Mouse (Mus musculus): ENCODE results near the gene Nav2. TPM values are rescaled to one million over a fixed set of nuclear protein-coding genes. Genes with fewer than 3 reads are reported as not detected.

Gene Nav2
- total and polyA plus RNA-seq, 2 experiments from 2014 or later, result 16.3 to 44.0 TPM

GRCm38 (mm10) chr7:49504297-49504696 lies 595.8 kb downstream of the Nav2 start:
- Histone ChIP-seq H3K27ac (ENCODE audit: low read depth, low read length) (no peak overlapping the region), H3K9me3 (ENCODE audit: low read length) (no peaks in the 10 kb centered on the region), H3K4me3 (ENCODE audit: low read depth, low read length) (no peak overlapping the region), H3K4me2 (ENCODE audit: low read depth) (no peak overlapping the region), H3K4me1 (ENCODE audit: insufficient read depth) (no peaks in the 10 kb centered on the region), H3K9ac (no peak overlapping the region), H3K36me3 (ENCODE audit: insufficient read depth) (0 out of 2 replicates have a peak, but pooled peaks cover 4% of the 10 kb centered on the region), H3K27me3 (ENCODE audit: insufficient read depth, low read length) (no peaks in the 10 kb centered on the region)
- ATAC-seq (peak; percentile 38; the same call in 1 of the 2 replicates), DNase-seq (peak; percentile 40)
- WGBS, result 3% methylated on average over 3 of the region's 3 CpGs
- TF ChIP-seq CTCF (IDR thresholded peaks at IDR 0.05; ENCODE audit: low read depth), result no peak

GRCm38 (mm10) chr7:49505024-49505423 lies 596.5 kb downstream of the Nav2 start:
- H3K9ac ChIP-seq, result no peak overlapping the region
- H3K27me3 ChIP-seq (ENCODE audit: insufficient read depth, low read length), result no peaks in the 10 kb centered on the region
- no peaks in the 10 kb centered on the region for H3K9me3 ChIP-seq (ENCODE audit: low read length)
- no peak overlapping the region for H3K4me3 ChIP-seq (ENCODE audit: low read depth, low read length)
- 14% methylated on average over 2 of the region's 3 CpGs for WGBS
- no peak overlapping the region; the same call in 1 of the 2 replicates for H3K27ac ChIP-seq (ENCODE audit: low read depth, low read length)
- H3K36me3 ChIP-seq (ENCODE audit: insufficient read depth), result 0 out of 2 replicates have a peak, but pooled peaks cover 4% of the 10 kb centered on the region
- no peak for TF ChIP-seq CTCF (IDR thresholded peaks at IDR 0.05; ENCODE audit: low read depth)
- DNase-seq (no peak), ATAC-seq (no peak)
- H3K4me1 ChIP-seq (ENCODE audit: insufficient read depth), result no peaks in the 10 kb centered on the region
- no peak overlapping the region for H3K4me2 ChIP-seq (ENCODE audit: low read depth)

- H3K27me3 ChIP-seq (ENCODE audit: insufficient read depth, low read length), result no peaks in the 10 kb centered on the region
- TF ChIP-seq CTCF (IDR thresholded peaks at IDR 0.05; ENCODE audit: low read depth), result no peak
- no peak overlapping the region for H3K4me3 ChIP-seq (ENCODE audit: low read depth, low read length)
- H3K9me3 ChIP-seq (ENCODE audit: low read length), result no peaks in the 10 kb centered on the region
- no peaks in the 10 kb centered on the region for H3K4me1 ChIP-seq (ENCODE audit: insufficient read depth)
- H3K9ac ChIP-seq, result no peak overlapping the region
- no peak overlapping the region for H3K27ac ChIP-seq (ENCODE audit: low read depth, low read length)
- H3K4me2 ChIP-seq (ENCODE audit: low read depth), result no peak overlapping the region
- 0 out of 2 replicates have a peak, but pooled peaks cover 4% of the 10 kb centered on the region for H3K36me3 ChIP-seq (ENCODE audit: insufficient read depth)
- DNase-seq, result no peak
- no peak for ATAC-seq
- WGBS, result 72% methylated on average over 12 of the region's 12 CpGs
Observed at GRCm38 (mm10) chr7:49506085-49506820, 597.7 kb downstream of the Nav2 start.

GRCm38 (mm10) chr7:49507943-49508506 lies 599.5 kb downstream of the Nav2 start:
- WGBS, result 79% methylated on average over 7 of the region's 7 CpGs
- no peak for ATAC-seq
- no peaks in the 10 kb centered on the region for H3K4me1 ChIP-seq (ENCODE audit: insufficient read depth)
- no peak for TF ChIP-seq CTCF (IDR thresholded peaks at IDR 0.05; ENCODE audit: low read depth)
- H3K4me3 ChIP-seq (ENCODE audit: low read depth, low read length), result no peak overlapping the region
- no peak overlapping the region for H3K9ac ChIP-seq
- H3K9me3 ChIP-seq (ENCODE audit: low read length), result no peaks in the 10 kb centered on the region
- no peaks in the 10 kb centered on the region for H3K36me3 ChIP-seq (ENCODE audit: insufficient read depth)
- H3K27me3 ChIP-seq (ENCODE audit: insufficient read depth, low read length), result no peaks in the 10 kb centered on the region
- no peak overlapping the region for H3K4me2 ChIP-seq (ENCODE audit: low read depth)
- H3K27ac ChIP-seq (ENCODE audit: low read depth, low read length), result no peak overlapping the region
- DNase-seq, result no peak

GRCm38 (mm10) chr7:49511820-49512453 lies 603.4 kb downstream of the Nav2 start:
- DNase-seq (no peak), ATAC-seq (no peak)
- Histone ChIP-seq H3K27ac (ENCODE audit: low read depth, low read length) (no peak overlapping the region), H3K4me1 (ENCODE audit: insufficient read depth) (no peaks in the 10 kb centered on the region), H3K9ac (no peak overlapping the region), H3K9me3 (ENCODE audit: low read length) (no peaks in the 10 kb centered on the region), H3K36me3 (ENCODE audit: insufficient read depth) (no peaks in the 10 kb centered on the region), H3K4me2 (ENCODE audit: low read depth) (no peak overlapping the region), H3K27me3 (ENCODE audit: insufficient read depth, low read length) (no peaks in the 10 kb centered on the region), H3K4me3 (ENCODE audit: low read depth, low read length) (no peak overlapping the region)
- WGBS, result 53% methylated on average over 7 of the region's 7 CpGs
- no peak for TF ChIP-seq CTCF (IDR thresholded peaks at IDR 0.05; ENCODE audit: low read depth)

GRCm38 (mm10) chr7:49513763-49514437 lies 605.4 kb downstream of the Nav2 start:
- Histone ChIP-seq H3K36me3 (ENCODE audit: insufficient read depth) (no peaks in the 10 kb centered on the region), H3K4me3 (ENCODE audit: low read depth, low read length) (no peak overlapping the region), H3K27me3 (ENCODE audit: insufficient read depth, low read length) (no peaks in the 10 kb centered on the region), H3K4me2 (ENCODE audit: low read depth) (no peak overlapping the region), H3K9me3 (ENCODE audit: low read length) (no peaks in the 10 kb centered on the region), H3K27ac (ENCODE audit: low read depth, low read length) (no peak overlapping the region), H3K9ac (no peak overlapping the region), H3K4me1 (ENCODE audit: insufficient read depth) (no peaks in the 10 kb centered on the region)
- ATAC-seq (no peak), DNase-seq (no peak)
- 59% methylated on average over 6 of the region's 6 CpGs for WGBS
- TF ChIP-seq CTCF (IDR thresholded peaks at IDR 0.05; ENCODE audit: low read depth), result no peak
